Mouse (Mus musculus) neural tube, embryonic 14.5 days (tissue): Measurements from ENCODE around the gene Htr6. TPM values are rescaled to one million over a fixed set of nuclear protein-coding genes. Genes with fewer than 3 reads are reported as not detected.

Source experiments
- ATAC-seq: fragments of 200-750 bp; cut with Nextera tagmentation; 2 replicates; pipeline ENCODE4 v1.8.0; 2017; ENCODE audit warnings: low read depth, mild to moderate bottlenecking, moderate TSS enrichment, moderate library complexity
- H3K27ac ChIP-seq: fragments of 300-500 bp; sonication (generic); 2 replicates; pipeline ENCODE4 v1.5.1; 2014; ENCODE audit warnings: low read depth, mild to moderate bottlenecking, control low read depth, low read length, moderate library complexity, mixed read lengths
- H3K27me3 ChIP-seq: fragments of 300-500 bp; sonication (generic); 2 replicates; pipeline ENCODE4 v1.6.1; 2014; ENCODE audit warnings: low read length; ENCODE audit not compliant: control insufficient read depth, insufficient read depth
- H3K36me3 ChIP-seq: fragments of 300-500 bp; sonication (generic); 2 replicates; pipeline ENCODE4 v1.6.1; 2014; ENCODE audit warnings: low read length, mixed read lengths; ENCODE audit not compliant: control insufficient read depth, insufficient read depth
- H3K4me1 ChIP-seq: fragments of 300-500 bp; sonication (generic); 2 replicates; pipeline ENCODE4 v1.6.1; 2014; ENCODE audit warnings: low read length; ENCODE audit not compliant: control insufficient read depth, insufficient read depth
- H3K4me2 ChIP-seq: fragments of 300-500 bp; sonication (generic); 2 replicates; pipeline ENCODE4 v1.6.1; 2014; ENCODE audit warnings: mild to moderate bottlenecking, low read depth, low read length, control low read depth
- H3K4me3 ChIP-seq: fragments of 300-500 bp; sonication (generic); 2 replicates; pipeline ENCODE4 v1.5.1; 2014; ENCODE audit warnings: low read depth, low read length, control low read depth, mixed read lengths
- H3K9ac ChIP-seq: fragments of 300-500 bp; sonication (generic); replicated peaks from 2 replicates; pipeline ENCODE4 v1.6.1; 2014; ENCODE audit warnings: low read depth, mild to moderate bottlenecking, control low read depth, low read length, mixed read lengths
- H3K9me3 ChIP-seq: fragments of 300-500 bp; sonication (generic); 2 replicates; pipeline ENCODE4 v1.6.1; 2016; ENCODE audit warnings: low read length; ENCODE audit not compliant: control insufficient read depth
- WGBS: fragments of 180-500 bp; shearing (Covaris S2); extraction: QIAGEN DNeasy Blood & Tissue Kit; methylation state at CpG from one replicate; pipeline ENCODE4 v1.1.7; 2014; 5-methylcytosine and 5-hydroxymethylcytosine counted together
- polyA plus RNA-seq: library from polyadenylated mRNA; unstranded; fragments of >200 nt; fragmentation: Nextera tagmentation; extraction: Ambion mirVana; gene quantifications from 2 replicates; pipeline ENCODE4 v1.2.1, GENCODE M21; 2014

The Htr6 gene
- polyA plus RNA-seq, 1 experiment from 2014 or later = 1.4 TPM

- WGBS = 64% methylated on average over 18 of the region's 18 CpGs
- Histone ChIP-seq H3K4me2 (no peak overlapping the region), H3K4me1 (peaks cover 16% of the 10 kb centered on the region), H3K27ac (no peak overlapping the region), H3K36me3 (no peaks in the 10 kb centered on the region), H3K9ac (no peak overlapping the region), H3K27me3 (peaks cover 5% of the 10 kb centered on the region), H3K9me3 (no peaks in the 10 kb centered on the region), H3K4me3 (no peak overlapping the region)
- no peak for ATAC-seq
These were observed 6.0 kb upstream of the Htr6 start for GRCm38 (mm10) chr4:139081270-139081931.

- ATAC-seq = no peak
- Histone ChIP-seq H3K36me3 (no peaks in the 10 kb centered on the region), H3K9ac (no peak overlapping the region), H3K4me2 (no peak overlapping the region), H3K27me3 (peaks cover 16% of the 10 kb centered on the region), H3K4me3 (no peak overlapping the region), H3K4me1 (peaks cover 19% of the 10 kb centered on the region), H3K9me3 (no peaks in the 10 kb centered on the region), H3K27ac (no peak overlapping the region)
- WGBS = 93% methylated on average over 7 of the region's 7 CpGs
These were observed 4.9 kb upstream of the Htr6 start for GRCm38 (mm10) chr4:139080259-139080658.

- Histone ChIP-seq H3K4me2 (no peak overlapping the region), H3K9me3 (no peaks in the 10 kb centered on the region), H3K9ac (no peak overlapping the region), H3K4me1 (peaks cover 28% of the 10 kb centered on the region), H3K4me3 (no peak overlapping the region), H3K27me3 (peaks cover 25% of the 10 kb centered on the region), H3K27ac (no peak overlapping the region), H3K36me3 (no peaks in the 10 kb centered on the region)
- WGBS = 71% methylated on average over 11 of the region's 11 CpGs
- no peak for ATAC-seq
These were observed 4.1 kb upstream of the Htr6 start for GRCm38 (mm10) chr4:139079439-139079838.

- H3K9me3 ChIP-seq = no peaks in the 10 kb centered on the region
- peaks cover 29% of the 10 kb centered on the region for H3K4me1 ChIP-seq
- H3K36me3 ChIP-seq = no peaks in the 10 kb centered on the region
- H3K27me3 ChIP-seq = peaks cover 32% of the 10 kb centered on the region
- no peak overlapping the region for H3K4me3 ChIP-seq
- no peak overlapping the region for H3K27ac ChIP-seq
- 13% methylated on average over 4 of the region's 4 CpGs for WGBS
- H3K9ac ChIP-seq = no peak overlapping the region
- H3K4me2 ChIP-seq = no peak overlapping the region
- no peak for ATAC-seq
These were observed 3.4 kb upstream of the Htr6 start for GRCm38 (mm10) chr4:139078726-139079125.

GRCm38 (mm10) chr4:139078313-139078712, 2.9 kb upstream of the Htr6 start:
- Histone ChIP-seq H3K9me3 (no peaks in the 10 kb centered on the region), H3K27ac (no peak overlapping the region), H3K9ac (no peak overlapping the region), H3K4me3 (no peak overlapping the region), H3K4me2 (no peak overlapping the region), H3K4me1 (peaks cover 27% of the 10 kb centered on the region), H3K36me3 (no peaks in the 10 kb centered on the region), H3K27me3 (peaks cover 36% of the 10 kb centered on the region)
- no peak for ATAC-seq
- 32% methylated on average over 2 of the region's 2 CpGs for WGBS

GRCm38 (mm10) chr4:139075915-139076314, 545 bp upstream of the Htr6 start:
- H3K4me1 ChIP-seq = peaks cover 13% of the 10 kb centered on the region
- 20% methylated on average over 5 of the region's 5 CpGs for WGBS
- H3K4me2 ChIP-seq = peak overlapping the region; percentile 76
- peaks cover 47% of the 10 kb centered on the region for H3K27me3 ChIP-seq
- H3K9ac ChIP-seq = no peak overlapping the region
- no peaks in the 10 kb centered on the region for H3K9me3 ChIP-seq
- no peak overlapping the region for H3K27ac ChIP-seq
- no peaks in the 10 kb centered on the region for H3K36me3 ChIP-seq
- peak overlapping the region; percentile 53 for H3K4me3 ChIP-seq
- ATAC-seq = no peak

GRCm38 (mm10) chr4:139074060-139074459, 1.3 kb downstream of the Htr6 start:
- 17% methylated on average over 29 of the region's 29 CpGs for WGBS
- ATAC-seq = no peak
- H3K9ac ChIP-seq = 0 out of 2 replicates have a peak overlapping the region, but pooled peaks have one; percentile 7

GRCm38 (mm10) chr4:139068287-139068686, 7.1 kb downstream of the Htr6 start:
- 27% methylated on average over 4 of the region's 4 CpGs for WGBS
- Histone ChIP-seq H3K4me2 (no peak overlapping the region), H3K9ac (no peak overlapping the region), H3K9me3 (no peaks in the 10 kb centered on the region), H3K27me3 (peaks cover 11% of the 10 kb centered on the region), H3K4me1 (no peaks in the 10 kb centered on the region), H3K36me3 (no peaks in the 10 kb centered on the region), H3K27ac (no peak overlapping the region), H3K4me3 (no peak overlapping the region)
- ATAC-seq = no peak

More at GRCm38 (mm10) chr4:139074060-139074459, 1.3 kb downstream of the Htr6 start:
- H3K36me3 ChIP-seq = no peaks in the 10 kb centered on the region
- H3K27ac ChIP-seq = no peak overlapping the region
- H3K9me3 ChIP-seq = no peaks in the 10 kb centered on the region
- peaks cover 47% of the 10 kb centered on the region for H3K27me3 ChIP-seq
- H3K4me2 ChIP-seq = peak overlapping the region; percentile 76; the same call in 1 of the 2 replicates
- peaks cover 13% of the 10 kb centered on the region for H3K4me1 ChIP-seq
- peak overlapping the region; percentile 53; the same call in 1 of the 2 replicates for H3K4me3 ChIP-seq

- Histone ChIP-seq H3K4me1 (no peaks in the 10 kb centered on the region), H3K27ac (no peak overlapping the region), H3K4me3 (no peak overlapping the region), H3K9ac (no peak overlapping the region), H3K9me3 (no peaks in the 10 kb centered on the region), H3K4me2 (no peak overlapping the region), H3K36me3 (no peaks in the 10 kb centered on the region), H3K27me3 (no peaks in the 10 kb centered on the region)
- 88% methylated on average over 5 of the region's 5 CpGs for WGBS
- ATAC-seq = no peak
These were observed 10.5 kb downstream of the Htr6 start for GRCm38 (mm10) chr4:139064831-139065230.
